Mouse (Mus musculus) neural tube, embryonic 13.5 days (tissue): ENCODE results near the gene Psmd7. TPM values are rescaled to one million over a fixed set of nuclear protein-coding genes. Genes with fewer than 3 reads are reported as not detected.
A peak's percentile ranks its signal among the peaks of the same experiment; 100 is the strongest.
"Not testable (repeated sequence)": the region's sequence is repeated elsewhere in the genome, so short reads cannot be mapped to it uniquely, and the experiment has no call there.

ENCODE experiments used
- ATAC-seq: fragments of 200-750 bp; cut with Nextera tagmentation; 2 replicates; pipeline ENCODE4 v1.8.0; 2017; ENCODE audit warnings: low read depth, mild to moderate bottlenecking, moderate TSS enrichment, moderate library complexity
- H3K27ac ChIP-seq: fragments of 300-500 bp; sonication (generic); replicated peaks from 2 replicates; pipeline ENCODE4 v1.5.1; 2015; ENCODE audit warnings: moderate library complexity, mild to moderate bottlenecking, inconsistent platforms
- H3K27me3 ChIP-seq: fragments of 300-500 bp; sonication (generic); 2 replicates; pipeline ENCODE4 v1.6.1; 2015; ENCODE audit warnings: mild to moderate bottlenecking, inconsistent platforms
- H3K36me3 ChIP-seq: fragments of 300-500 bp; sonication (generic); 2 replicates; pipeline ENCODE4 v1.6.1; 2015; ENCODE audit warnings: mild to moderate bottlenecking, inconsistent platforms
- H3K4me1 ChIP-seq: fragments of 300-500 bp; sonication (generic); replicated peaks from 2 replicates; pipeline ENCODE4 v1.6.1; 2015; ENCODE audit warnings: inconsistent platforms
- H3K4me2 ChIP-seq: fragments of 300-500 bp; sonication (generic); 2 replicates; pipeline ENCODE4 v1.6.1; 2015; ENCODE audit warnings: inconsistent platforms, mild to moderate bottlenecking, moderate library complexity
- H3K4me3 ChIP-seq: fragments of 300-500 bp; sonication (generic); 2 replicates; pipeline ENCODE4 v1.5.1; 2015; ENCODE audit warnings: mild to moderate bottlenecking, inconsistent platforms
- H3K9ac ChIP-seq: fragments of 300-500 bp; sonication (generic); 2 replicates; pipeline ENCODE4 v1.6.1; 2015; ENCODE audit warnings: moderate library complexity, mild to moderate bottlenecking, inconsistent platforms
- H3K9me3 ChIP-seq: fragments of 300-500 bp; sonication (generic); 2 replicates; pipeline ENCODE4 v1.6.1; 2016; ENCODE audit warnings: inconsistent platforms
- WGBS: fragments of 180-500 bp; shearing (Covaris S2); methylation state at CpG from one replicate; pipeline ENCODE4 v1.1.7; 2015; 5-methylcytosine and 5-hydroxymethylcytosine counted together
- polyA plus RNA-seq: library from polyadenylated mRNA; unstranded; fragments of >200 nt; fragmentation: Nextera tagmentation; extraction: Ambion mirVana; gene quantifications from 2 replicates; pipeline ENCODE4 v1.2.1, GENCODE M21; 2015

Gene Psmd7
- polyA plus RNA-seq = 259 and 285 TPM in 2 replicates

DNA sequence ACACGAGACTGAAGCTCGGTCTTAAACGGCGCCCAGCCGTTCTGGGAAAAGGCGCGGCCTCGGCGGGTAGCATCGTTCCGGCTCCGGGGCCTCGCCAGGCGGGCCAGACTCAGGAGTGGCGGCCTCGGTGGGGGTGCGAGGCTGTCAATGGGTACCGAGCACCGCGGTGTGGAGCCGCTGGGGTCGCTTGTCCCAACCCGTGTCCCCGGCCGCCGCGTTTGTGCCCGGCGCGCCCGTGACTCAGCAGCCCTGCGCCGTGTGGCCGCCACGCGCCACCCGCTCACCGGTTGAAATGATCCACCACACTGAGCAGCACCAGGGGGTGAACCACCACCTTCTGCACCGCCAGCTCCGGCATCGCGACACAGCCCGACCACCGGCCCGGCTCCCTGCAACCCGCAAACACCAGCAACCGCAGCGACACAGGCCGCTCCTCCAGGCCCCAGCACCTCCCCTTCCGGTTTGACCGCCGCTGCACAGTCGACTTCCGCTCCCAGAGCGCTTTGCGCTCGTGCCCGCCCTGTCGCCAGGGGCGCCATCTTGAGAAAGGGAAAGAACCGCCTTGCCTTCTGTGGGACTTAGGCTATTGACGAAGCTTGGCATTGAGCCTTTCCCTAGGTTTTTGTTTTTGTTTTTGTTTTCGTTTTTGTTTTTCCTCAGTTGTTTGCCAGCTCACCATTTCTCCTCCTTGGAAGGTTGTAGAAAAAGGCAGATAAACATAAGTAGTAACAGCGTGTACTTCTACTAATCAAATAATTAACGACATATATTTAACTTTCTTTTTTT lies at the start of gene Psmd7:
Gene Psmd7, minus strand, starts transcription at position 470 of the 786 bp plus-strand sequence.
- H3K9ac ChIP-seq = peak within 1 kb of the TSS; percentile 92
- H3K4me3 ChIP-seq = peak within 1 kb of the TSS; percentile 97
- 1% methylated on average over 60 of the region's 65 CpGs for WGBS
- no peaks in the 10 kb centered on the region for H3K27me3 ChIP-seq
- peak; percentile 95 for ATAC-seq
- peaks cover 30% of the 10 kb centered on the region for H3K36me3 ChIP-seq
- H3K4me2 ChIP-seq = peak within 1 kb of the TSS; percentile 94
- H3K27ac ChIP-seq = peak within 1 kb of the TSS; percentile 90
- peaks cover 20% of the 10 kb centered on the region for H3K4me1 ChIP-seq
- H3K9me3 ChIP-seq = no peaks in the 10 kb centered on the region

DNA sequence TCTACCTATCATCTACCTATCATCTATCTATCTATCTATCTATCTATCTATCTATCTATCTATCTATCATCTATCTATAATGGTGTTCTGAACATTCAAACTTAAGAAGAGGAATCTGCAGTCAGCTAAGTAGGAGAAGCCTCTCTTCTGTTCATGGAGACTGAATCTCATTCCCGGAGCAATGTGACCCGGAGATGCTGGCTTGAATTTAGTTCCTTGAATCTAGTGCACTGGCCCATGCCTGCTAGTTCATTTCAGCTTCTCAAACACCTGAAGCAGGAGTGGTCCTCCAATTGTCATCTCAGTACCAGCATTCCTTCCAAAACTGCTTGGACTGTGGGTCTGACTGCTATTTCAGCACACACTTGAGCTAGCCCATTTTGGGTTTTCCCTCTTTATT lies 45.5 kb upstream of the Psmd7 start:
- H3K4me1 ChIP-seq = no peaks in the 10 kb centered on the region
- H3K4me3 ChIP-seq = no peak overlapping the region
- H3K36me3 ChIP-seq = no peaks in the 10 kb centered on the region
- H3K27ac ChIP-seq = no peak overlapping the region
- WGBS = 98% methylated on average over 2 of the region's 2 CpGs
- H3K9me3 ChIP-seq = no peaks in the 10 kb centered on the region
- ATAC-seq = no peak
- H3K4me2 ChIP-seq = no peak overlapping the region
- no peaks in the 10 kb centered on the region for H3K27me3 ChIP-seq
- H3K9ac ChIP-seq = no peak overlapping the region

- H3K27ac ChIP-seq = no peak overlapping the region
- H3K4me2 ChIP-seq = no peak overlapping the region
- H3K9me3 ChIP-seq = no peaks in the 10 kb centered on the region
- no peak for ATAC-seq
- no peak overlapping the region for H3K4me3 ChIP-seq
- H3K4me1 ChIP-seq = no peaks in the 10 kb centered on the region
- H3K36me3 ChIP-seq = no peaks in the 10 kb centered on the region
- H3K9ac ChIP-seq = no peak overlapping the region
- no peaks in the 10 kb centered on the region for H3K27me3 ChIP-seq
- 47% methylated on average over 11 of the region's 11 CpGs for WGBS
Observed at GRCm38 (mm10) chr8:107629701-107630100, 41.4 kb upstream of the Psmd7 start.

DNA sequence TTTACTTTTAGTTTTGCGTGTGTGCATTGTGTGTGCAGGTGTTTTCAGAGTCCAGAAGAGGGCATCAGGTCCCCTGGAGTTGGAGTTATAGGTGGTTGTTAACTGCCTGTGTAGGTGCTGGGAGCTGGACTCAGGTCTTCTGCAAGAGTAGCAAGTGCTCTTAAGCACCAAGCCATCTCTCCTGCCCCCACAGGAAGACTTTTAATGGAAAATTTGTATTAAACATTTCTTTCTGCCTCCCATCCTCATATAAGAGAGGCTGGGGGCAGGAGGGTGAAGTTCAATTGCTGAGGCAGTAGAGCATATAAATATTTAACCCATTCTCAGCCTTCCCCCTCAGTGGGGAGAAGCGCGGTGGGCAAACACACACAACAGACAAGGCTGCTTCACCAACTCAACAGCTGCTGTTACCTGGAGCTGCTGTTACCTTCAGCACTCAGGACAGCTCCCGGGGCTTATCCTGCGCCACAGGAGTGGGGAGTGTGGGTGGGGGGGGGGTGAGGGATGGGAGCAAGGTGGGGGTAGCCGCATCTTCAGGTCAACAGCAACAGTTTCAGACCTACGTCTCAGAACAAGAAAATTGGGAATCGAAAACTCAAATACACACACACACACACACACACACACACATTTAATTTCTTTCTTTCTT lies 40.4 kb upstream of the Psmd7 start:
- 74% methylated on average over 8 of the region's 8 CpGs for WGBS
- Histone ChIP-seq H3K9ac (no peak overlapping the region), H3K4me1 (no peaks in the 10 kb centered on the region), H3K27me3 (no peaks in the 10 kb centered on the region), H3K4me3 (no peak overlapping the region), H3K9me3 (no peaks in the 10 kb centered on the region), H3K27ac (no peak overlapping the region), H3K4me2 (no peak overlapping the region), H3K36me3 (no peaks in the 10 kb centered on the region)
- ATAC-seq = no peak

DNA sequence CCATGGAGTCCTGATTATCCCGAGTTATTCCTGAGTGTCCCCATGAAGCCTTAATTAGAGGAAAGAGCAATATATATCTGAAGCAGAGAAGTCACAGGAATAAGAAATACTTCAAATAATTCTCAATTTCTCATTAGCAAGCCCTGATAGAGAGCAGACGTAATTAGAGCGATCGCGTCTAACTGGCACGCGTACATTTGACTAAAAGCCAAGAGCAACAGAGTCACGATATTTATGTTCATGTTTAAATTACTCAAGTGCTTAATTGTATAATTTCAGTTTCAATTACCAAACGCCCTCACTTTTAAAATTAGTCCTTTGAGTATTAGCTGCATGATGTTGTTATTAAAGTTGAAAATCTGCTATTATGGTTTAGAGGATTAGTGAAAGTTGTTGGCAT lies 39.6 kb upstream of the Psmd7 start:
- Histone ChIP-seq H3K36me3 (no peaks in the 10 kb centered on the region), H3K27ac (no peak overlapping the region), H3K27me3 (no peaks in the 10 kb centered on the region), H3K4me2 (no peak overlapping the region), H3K9ac (no peak overlapping the region), H3K4me1 (no peaks in the 10 kb centered on the region), H3K9me3 (no peaks in the 10 kb centered on the region), H3K4me3 (no peak overlapping the region)
- ATAC-seq = no peak
- 61% methylated on average over 9 of the region's 9 CpGs for WGBS

GRCm38 (mm10) chr8:107624301-107624700 lies 36.0 kb upstream of the Psmd7 start:
- H3K9ac ChIP-seq, H3K9me3 ChIP-seq, H3K4me2 ChIP-seq, H3K36me3 ChIP-seq, H3K4me1 ChIP-seq, ATAC-seq, H3K4me3 ChIP-seq, H3K27ac ChIP-seq, H3K27me3 ChIP-seq: not testable (repeated sequence)

- 93% methylated on average over 10 of the region's 10 CpGs for WGBS
- no peak overlapping the region for H3K4me2 ChIP-seq
- H3K27ac ChIP-seq = no peak overlapping the region
- H3K9me3 ChIP-seq = no peaks in the 10 kb centered on the region
- no peak overlapping the region for H3K4me3 ChIP-seq
- no peaks in the 10 kb centered on the region for H3K4me1 ChIP-seq
- no peaks in the 10 kb centered on the region for H3K36me3 ChIP-seq
- no peak overlapping the region for H3K9ac ChIP-seq
- no peak for ATAC-seq
- no peaks in the 10 kb centered on the region for H3K27me3 ChIP-seq
Observed at GRCm38 (mm10) chr8:107621930-107622623, 33.8 kb upstream of the Psmd7 start.

DNA sequence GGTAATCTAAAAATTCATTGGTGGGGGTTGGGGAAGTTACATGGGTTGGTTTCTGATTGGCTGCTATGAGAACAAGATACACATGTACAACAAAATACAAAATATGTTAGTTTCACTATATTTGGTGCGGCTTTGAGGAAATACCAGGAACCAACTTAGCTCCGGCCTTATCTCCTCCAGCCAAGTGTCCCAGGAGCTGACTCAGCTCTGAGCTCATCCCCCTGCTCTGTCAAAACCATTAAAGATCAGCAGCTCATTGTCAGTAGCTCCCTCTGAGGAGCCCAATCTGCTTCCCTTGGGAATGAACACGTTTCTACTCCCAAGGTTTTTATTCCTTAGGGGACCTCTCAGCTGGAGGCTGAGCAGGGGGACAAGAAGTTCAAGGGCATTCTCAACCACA lies 32.9 kb upstream of the Psmd7 start:
- H3K27me3 ChIP-seq = no peaks in the 10 kb centered on the region
- H3K4me2 ChIP-seq = no peak overlapping the region
- H3K27ac ChIP-seq = no peak overlapping the region
- H3K4me1 ChIP-seq = no peaks in the 10 kb centered on the region
- no peaks in the 10 kb centered on the region for H3K9me3 ChIP-seq
- no peak overlapping the region for H3K9ac ChIP-seq
- no peak for ATAC-seq
- WGBS = 66% methylated on average over 3 of the region's 3 CpGs
- H3K4me3 ChIP-seq = no peak overlapping the region
- no peaks in the 10 kb centered on the region for H3K36me3 ChIP-seq

DNA sequence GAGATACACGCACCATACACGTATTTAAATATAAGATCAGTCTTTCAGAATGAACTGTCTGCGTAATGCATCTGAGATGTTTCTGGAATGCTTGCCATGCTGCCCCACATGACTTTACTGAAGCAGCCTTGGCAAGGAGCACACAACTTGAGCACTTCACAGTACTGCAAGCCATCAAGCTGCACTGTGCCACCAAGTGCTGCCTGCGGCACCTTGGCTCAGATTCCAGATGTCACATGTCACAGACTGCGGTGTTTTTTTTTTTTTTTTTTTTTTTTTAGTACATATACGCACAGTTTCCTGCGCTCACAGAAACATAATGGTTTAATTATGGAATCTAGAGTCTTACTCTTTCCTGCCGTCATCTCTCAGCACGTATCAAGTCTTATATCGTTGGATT lies 30.2 kb upstream of the Psmd7 start:
- H3K27me3 ChIP-seq = no peaks in the 10 kb centered on the region
- H3K9ac ChIP-seq = no peak overlapping the region
- ATAC-seq = no peak
- H3K9me3 ChIP-seq = no peaks in the 10 kb centered on the region
- no peaks in the 10 kb centered on the region for H3K4me1 ChIP-seq
- no peaks in the 10 kb centered on the region for H3K36me3 ChIP-seq
- H3K4me2 ChIP-seq = no peak overlapping the region
- H3K4me3 ChIP-seq = no peak overlapping the region
- no peak overlapping the region for H3K27ac ChIP-seq
- 92% methylated on average over 10 of the region's 10 CpGs for WGBS

DNA sequence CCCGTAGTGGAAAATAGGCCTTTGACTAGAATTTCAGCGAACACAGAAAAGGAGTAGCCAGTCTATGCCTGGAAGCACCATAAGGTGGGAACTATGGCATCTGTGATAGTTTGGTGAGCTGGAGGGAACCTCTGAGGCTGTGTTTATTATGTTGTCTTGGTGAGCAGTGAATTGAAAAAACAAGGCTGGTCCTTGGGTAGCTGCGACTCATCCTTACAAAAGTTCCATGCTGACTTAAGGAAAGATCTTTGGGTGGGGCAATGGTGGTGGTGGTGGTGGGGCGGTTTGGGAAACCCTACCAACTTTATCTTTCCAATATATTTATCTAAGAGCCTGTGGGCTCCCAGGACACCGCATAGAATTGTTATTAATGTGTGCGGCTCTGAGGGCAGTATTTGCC lies 25.1 kb upstream of the Psmd7 start:
- Histone ChIP-seq H3K9me3 (no peaks in the 10 kb centered on the region), H3K36me3 (no peaks in the 10 kb centered on the region), H3K27me3 (no peaks in the 10 kb centered on the region), H3K4me3 (no peak overlapping the region), H3K4me1 (peaks cover 13% of the 10 kb centered on the region), H3K4me2 (no peak overlapping the region), H3K27ac (no peak overlapping the region), H3K9ac (no peak overlapping the region)
- 93% methylated on average over 6 of the region's 6 CpGs for WGBS
- ATAC-seq = no peak

- peak overlapping the region; percentile 27; the same call in 1 of the 2 replicates for H3K4me2 ChIP-seq
- H3K4me1 ChIP-seq = peaks cover 20% of the 10 kb centered on the region
- WGBS = 19% methylated on average over 11 of the region's 11 CpGs
- H3K36me3 ChIP-seq = no peaks in the 10 kb centered on the region
- no peak overlapping the region for H3K4me3 ChIP-seq
- H3K9ac ChIP-seq = no peak overlapping the region
- ATAC-seq = no peak
- no peak overlapping the region for H3K27ac ChIP-seq
- H3K9me3 ChIP-seq = no peaks in the 10 kb centered on the region
- H3K27me3 ChIP-seq = no peaks in the 10 kb centered on the region
Observed at GRCm38 (mm10) chr8:107610845-107611244, 22.6 kb upstream of the Psmd7 start.

DNA sequence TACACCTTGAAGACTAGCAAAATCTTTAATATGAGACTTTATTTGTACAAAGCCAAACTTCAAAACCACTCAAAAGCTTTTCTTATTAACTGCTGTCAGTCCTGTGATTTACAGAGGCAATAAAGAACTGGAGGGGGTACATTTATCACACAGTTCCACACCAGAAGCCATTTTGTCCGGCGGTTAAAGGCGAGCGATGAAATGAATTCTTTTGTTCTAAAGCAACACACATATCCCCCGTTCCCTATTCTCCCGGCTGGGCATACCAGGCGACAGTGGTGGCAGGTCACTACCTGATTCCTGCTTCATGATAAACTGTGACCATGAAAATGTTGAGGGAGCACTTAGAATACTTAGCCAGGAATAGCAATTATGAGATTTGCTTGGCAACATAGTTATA lies 20.5 kb upstream of the Psmd7 start:
- no peak for ATAC-seq
- H3K27ac ChIP-seq = peak overlapping the region; percentile 67
- H3K27me3 ChIP-seq = no peaks in the 10 kb centered on the region
- H3K4me3 ChIP-seq = no peak overlapping the region
- no peak overlapping the region for H3K9ac ChIP-seq
- H3K4me1 ChIP-seq = peaks cover 20% of the 10 kb centered on the region
- 5% methylated on average over 7 of the region's 7 CpGs for WGBS
- no peaks in the 10 kb centered on the region for H3K9me3 ChIP-seq
- H3K36me3 ChIP-seq = no peaks in the 10 kb centered on the region
- H3K4me2 ChIP-seq = peak overlapping the region; percentile 42; the same call in 1 of the 2 replicates
